Mouse (Mus musculus): ENCODE data around the gene 2410002F23Rik. TPM values are rescaled to one million over a fixed set of nuclear protein-coding genes. Genes with fewer than 3 reads are reported as not detected.

The 2410002F23Rik gene
- polyA plus RNA-seq, 1 experiment = not detected

GRCm38 (mm10) chr7:44254930-44255329 lies 8.4 kb downstream of the 2410002F23Rik start:
- TF ChIP-seq CTCF (IDR thresholded peaks at IDR 0.05; ENCODE audit: insufficient read depth, low read depth, low read length) = no peak
- no peak for TF ChIP-seq POLR2A (IDR thresholded peaks at IDR 0.05; ENCODE audit: insufficient read depth, low read depth, low read length)
- H3K4me1 ChIP-seq (ENCODE audit: control insufficient read depth, insufficient read depth, low read length) = peaks cover 5% of the 10 kb centered on the region; the same call in 1 of the 2 replicates
- H3K27ac ChIP-seq (ENCODE audit: insufficient read depth, low read depth, low read length) = no peak overlapping the region
- 71% methylated on average over 6 of the region's 6 CpGs for WGBS
- no peak overlapping the region for H3K4me3 ChIP-seq (ENCODE audit: insufficient read depth, low read depth, low read length)

- Histone ChIP-seq H3K4me3 (ENCODE audit: insufficient read depth, low read depth, low read length) (no peak within 1 kb of the TSS), H3K27ac (ENCODE audit: insufficient read depth, low read depth, low read length) (no peak within 1 kb of the TSS), H3K4me1 (ENCODE audit: control insufficient read depth, insufficient read depth, low read length) (peaks cover 5% of the 10 kb centered on the region; the same call in 1 of the 2 replicates)
- 84% methylated on average over 4 of the region's 4 CpGs for WGBS
- no peak for TF ChIP-seq CTCF (IDR thresholded peaks at IDR 0.05; ENCODE audit: insufficient read depth, low read depth, low read length)
- TF ChIP-seq POLR2A (IDR thresholded peaks at IDR 0.05; ENCODE audit: insufficient read depth, low read depth, low read length) = no peak
Observed at GRCm38 (mm10) chr7:44257278-44257677, 10.8 kb downstream of the 2410002F23Rik start, which contains the start of gene Acp4. Gene Acp4 (minus strand): TSS chr7:44257378.

GRCm38 (mm10) chr7:44260410-44260809 lies 13.9 kb downstream of the 2410002F23Rik start:
- 70% methylated on average over 6 of the region's 6 CpGs for WGBS
- H3K27ac ChIP-seq (ENCODE audit: insufficient read depth, low read depth, low read length) = no peak overlapping the region
- TF ChIP-seq POLR2A (IDR thresholded peaks at IDR 0.05; ENCODE audit: insufficient read depth, low read depth, low read length) (no peak), CTCF (IDR thresholded peaks at IDR 0.05; ENCODE audit: insufficient read depth, low read depth, low read length) (no peak)
- no peak overlapping the region for H3K4me3 ChIP-seq (ENCODE audit: insufficient read depth, low read depth, low read length)
- peaks cover 5% of the 10 kb centered on the region for H3K4me1 ChIP-seq (ENCODE audit: control insufficient read depth, insufficient read depth, low read length)

- H3K27ac ChIP-seq (ENCODE audit: insufficient read depth, low read depth, low read length) = no peak within 1 kb of the TSS
- TF ChIP-seq CTCF (IDR thresholded peaks at IDR 0.05; ENCODE audit: insufficient read depth, low read depth, low read length) = no peak
- TF ChIP-seq POLR2A (IDR thresholded peaks at IDR 0.05; ENCODE audit: insufficient read depth, low read depth, low read length) = no peak
- H3K4me1 ChIP-seq (ENCODE audit: control insufficient read depth, insufficient read depth, low read length) = peaks cover 5% of the 10 kb centered on the region
- H3K4me3 ChIP-seq (ENCODE audit: insufficient read depth, low read depth, low read length) = no peak within 1 kb of the TSS
- WGBS = 59% methylated on average over 5 of the region's 5 CpGs
Observed at GRCm38 (mm10) chr7:44261147-44261546, 14.6 kb downstream of the 2410002F23Rik start, which contains the start of gene Gm15517. Gene Gm15517 (plus strand): TSS chr7:44261447.

GRCm38 (mm10) chr7:44262791-44263643 lies 16.5 kb downstream of the 2410002F23Rik start:
- Histone ChIP-seq H3K27ac (ENCODE audit: insufficient read depth, low read depth, low read length) (no peak overlapping the region), H3K4me1 (ENCODE audit: control insufficient read depth, insufficient read depth, low read length) (peaks cover 5% of the 10 kb centered on the region), H3K4me3 (ENCODE audit: insufficient read depth, low read depth, low read length) (peak overlapping the region; percentile 38)
- TF ChIP-seq POLR2A (IDR thresholded peaks at IDR 0.05; ENCODE audit: insufficient read depth, low read depth, low read length) (no peak), CTCF (IDR thresholded peaks at IDR 0.05; ENCODE audit: insufficient read depth, low read depth, low read length) (peak; percentile 62)
- 5% methylated on average over 34 of the region's 34 CpGs for WGBS

- Histone ChIP-seq H3K4me1 (ENCODE audit: control insufficient read depth, insufficient read depth, low read length) (peaks cover 3% of the 10 kb centered on the region), H3K4me3 (ENCODE audit: insufficient read depth, low read depth, low read length) (no peak overlapping the region), H3K27ac (ENCODE audit: insufficient read depth, low read depth, low read length) (no peak overlapping the region)
- TF ChIP-seq POLR2A (IDR thresholded peaks at IDR 0.05; ENCODE audit: insufficient read depth, low read depth, low read length) = no peak
- no peak for TF ChIP-seq CTCF (IDR thresholded peaks at IDR 0.05; ENCODE audit: insufficient read depth, low read depth, low read length)
- WGBS = 82% methylated on average over 11 of the region's 11 CpGs
Observed at GRCm38 (mm10) chr7:44268117-44268516, 21.6 kb downstream of the 2410002F23Rik start.

- no peaks in the 10 kb centered on the region for H3K4me1 ChIP-seq (ENCODE audit: control insufficient read depth, insufficient read depth, low read length)
- 85% methylated on average over 2 of the region's 2 CpGs for WGBS
- TF ChIP-seq POLR2A (IDR thresholded peaks at IDR 0.05; ENCODE audit: insufficient read depth, low read depth, low read length) = no peak
- no peak overlapping the region for H3K4me3 ChIP-seq (ENCODE audit: insufficient read depth, low read depth, low read length)
- no peak overlapping the region for H3K27ac ChIP-seq (ENCODE audit: insufficient read depth, low read depth, low read length)
Observed at GRCm38 (mm10) chr7:44269397-44269796, 22.9 kb downstream of the 2410002F23Rik start.

- no peak for TF ChIP-seq POLR2A (IDR thresholded peaks at IDR 0.05; ENCODE audit: insufficient read depth, low read depth, low read length)
- WGBS = 58% methylated on average over 2 of the region's 2 CpGs
- Histone ChIP-seq H3K4me1 (ENCODE audit: control insufficient read depth, insufficient read depth, low read length) (no peaks in the 10 kb centered on the region), H3K4me3 (ENCODE audit: insufficient read depth, low read depth, low read length) (no peak overlapping the region), H3K27ac (ENCODE audit: insufficient read depth, low read depth, low read length) (no peak overlapping the region)
Observed at GRCm38 (mm10) chr7:44271309-44271708, 24.8 kb downstream of the 2410002F23Rik start.

GRCm38 (mm10) chr7:44272546-44272945 lies 26.0 kb downstream of the 2410002F23Rik start:
- TF ChIP-seq POLR2A (IDR thresholded peaks at IDR 0.05; ENCODE audit: insufficient read depth, low read depth, low read length) (no peak), CTCF (IDR thresholded peaks at IDR 0.05; ENCODE audit: insufficient read depth, low read depth, low read length) (no peak)
- Histone ChIP-seq H3K4me1 (ENCODE audit: control insufficient read depth, insufficient read depth, low read length) (no peaks in the 10 kb centered on the region), H3K27ac (ENCODE audit: insufficient read depth, low read depth, low read length) (no peak overlapping the region), H3K4me3 (ENCODE audit: insufficient read depth, low read depth, low read length) (no peak overlapping the region)
- 87% methylated on average over 7 of the region's 7 CpGs for WGBS
